Mouse (Mus musculus) liver, embryonic 12.5 days (tissue): ENCODE measurements at regions not wholly inside any gene's neighbourhood (a gene's known extent, or its start where the extent isn't known, plus 50 kb on each side); places are given as distances from the start of the nearest gene placed in this dataset.
A peak's percentile ranks its signal among the peaks of the same experiment; 100 is the strongest.

Source experiments
- ATAC-seq: fragments of 200-750 bp; cut with Nextera tagmentation; 2 replicates; pipeline ENCODE4 v1.8.0; 2017; ENCODE audit warnings: moderate number of reproducible peaks, mild to moderate bottlenecking, moderate library complexity
- H3K27ac ChIP-seq: fragments of 300-500 bp; sonication (generic); 2 replicates; pipeline ENCODE4 v1.5.1; 2016; ENCODE audit warnings: mild to moderate bottlenecking
- H3K27me3 ChIP-seq: fragments of 300-500 bp; sonication (generic); replicated peaks from 2 replicates; pipeline ENCODE4 v1.6.1; 2016; ENCODE audit warnings: mild to moderate bottlenecking, moderate library complexity
- H3K36me3 ChIP-seq: fragments of 300-500 bp; sonication (generic); 2 replicates; pipeline ENCODE4 v1.6.1; 2016; ENCODE audit warnings: mild to moderate bottlenecking, moderate library complexity
- H3K4me1 ChIP-seq: fragments of 300-500 bp; sonication (generic); 2 replicates; pipeline ENCODE4 v1.6.1; 2016
- H3K4me2 ChIP-seq: fragments of 300-500 bp; sonication (generic); 2 replicates; pipeline ENCODE4 v1.6.1; 2016; ENCODE audit warnings: mild to moderate bottlenecking, moderate library complexity
- H3K4me3 ChIP-seq: fragments of 300-500 bp; sonication (generic); 2 replicates; pipeline ENCODE4 v1.5.1; 2016; ENCODE audit warnings: mild to moderate bottlenecking, moderate library complexity
- H3K9ac ChIP-seq: fragments of 300-500 bp; sonication (generic); 2 replicates; pipeline ENCODE4 v1.6.1; 2016; ENCODE audit warnings: mild to moderate bottlenecking, moderate library complexity
- H3K9me3 ChIP-seq: fragments of 300-500 bp; sonication (generic); replicated peaks from 2 replicates; pipeline ENCODE4 v1.6.1; 2016; ENCODE audit warnings: mild to moderate bottlenecking, moderate library complexity
- WGBS: fragments of 180-500 bp; shearing (Covaris S2); methylation state at CpG from one replicate; pipeline ENCODE4 v1.1.7; 2016; ENCODE audit not compliant: insufficient replicate concordance; 5-methylcytosine and 5-hydroxymethylcytosine counted together

- Histone ChIP-seq H3K4me3 (no peak overlapping the region), H3K27ac (no peak overlapping the region), H3K4me2 (no peak overlapping the region), H3K36me3 (no peaks in the 10 kb centered on the region), H3K4me1 (no peaks in the 10 kb centered on the region), H3K27me3 (no peaks in the 10 kb centered on the region), H3K9ac (no peak overlapping the region), H3K9me3 (no peaks in the 10 kb centered on the region)
- 65% methylated on average over 10 of the region's 10 CpGs for WGBS
- no peak for ATAC-seq
These were observed 565.2 kb upstream of the Adam5 start for GRCm38 (mm10) chr8:25389371-25389855.

- Histone ChIP-seq H3K27ac (no peak overlapping the region), H3K4me1 (no peaks in the 10 kb centered on the region), H3K4me2 (no peak overlapping the region), H3K36me3 (no peaks in the 10 kb centered on the region), H3K4me3 (no peak overlapping the region), H3K9ac (no peak overlapping the region), H3K27me3 (no peaks in the 10 kb centered on the region), H3K9me3 (no peaks in the 10 kb centered on the region)
- ATAC-seq, result no peak
- WGBS, result 61% methylated on average over 9 of the region's 9 CpGs
These were observed 564.6 kb upstream of the Adam5 start for GRCm38 (mm10) chr8:25388811-25389210.

GRCm38 (mm10) chr8:25385186-25385585 is 561.0 kb upstream of the Adam5 start:
- Histone ChIP-seq H3K4me1 (no peaks in the 10 kb centered on the region), H3K36me3 (no peaks in the 10 kb centered on the region), H3K4me3 (no peak overlapping the region), H3K27ac (no peak overlapping the region), H3K27me3 (no peaks in the 10 kb centered on the region), H3K4me2 (no peak overlapping the region), H3K9me3 (no peaks in the 10 kb centered on the region), H3K9ac (no peak overlapping the region)
- 54% methylated on average over 5 of the region's 5 CpGs for WGBS
- ATAC-seq, result no peak

GRCm38 (mm10) chr8:25384591-25384990 is 560.4 kb upstream of the Adam5 start:
- no peak overlapping the region for H3K9ac ChIP-seq
- no peaks in the 10 kb centered on the region for H3K4me1 ChIP-seq
- H3K27ac ChIP-seq, result no peak overlapping the region
- 64% methylated on average over 2 of the region's 2 CpGs for WGBS
- H3K9me3 ChIP-seq, result no peaks in the 10 kb centered on the region
- H3K4me3 ChIP-seq, result no peak overlapping the region
- ATAC-seq, result no peak
- no peak overlapping the region for H3K4me2 ChIP-seq
- H3K27me3 ChIP-seq, result no peaks in the 10 kb centered on the region
- H3K36me3 ChIP-seq, result no peaks in the 10 kb centered on the region

GRCm38 (mm10) chr8:25373276-25373675 is 549.1 kb upstream of the Adam5 start:
- H3K36me3 ChIP-seq, result no peaks in the 10 kb centered on the region
- ATAC-seq, result no peak
- no peaks in the 10 kb centered on the region for H3K4me1 ChIP-seq
- H3K9me3 ChIP-seq, result no peaks in the 10 kb centered on the region
- no peak overlapping the region for H3K4me2 ChIP-seq
- 66% methylated on average over 8 of the region's 8 CpGs for WGBS
- no peak overlapping the region for H3K9ac ChIP-seq
- no peak overlapping the region for H3K27ac ChIP-seq
- H3K27me3 ChIP-seq, result peaks cover 6% of the 10 kb centered on the region; the same call in 1 of the 2 replicates
- H3K4me3 ChIP-seq, result no peak overlapping the region

GRCm38 (mm10) chr8:25370947-25371346 is 546.8 kb upstream of the Adam5 start:
- Histone ChIP-seq H3K36me3 (no peaks in the 10 kb centered on the region), H3K27me3 (peaks cover 9% of the 10 kb centered on the region; the same call in 1 of the 2 replicates), H3K9ac (no peak overlapping the region), H3K4me1 (no peaks in the 10 kb centered on the region), H3K4me2 (no peak overlapping the region), H3K27ac (no peak overlapping the region), H3K9me3 (no peaks in the 10 kb centered on the region), H3K4me3 (no peak overlapping the region)
- 28% methylated on average over 11 of the region's 11 CpGs for WGBS
- ATAC-seq, result no peak

- no peak overlapping the region for H3K4me3 ChIP-seq
- no peak overlapping the region for H3K9ac ChIP-seq
- H3K36me3 ChIP-seq, result no peaks in the 10 kb centered on the region
- no peak overlapping the region for H3K27ac ChIP-seq
- H3K4me1 ChIP-seq, result no peaks in the 10 kb centered on the region
- no peak for ATAC-seq
- no peaks in the 10 kb centered on the region for H3K9me3 ChIP-seq
- H3K27me3 ChIP-seq, result peaks cover 9% of the 10 kb centered on the region; the same call in 1 of the 2 replicates
- 65% methylated on average over 2 of the region's 2 CpGs for WGBS
- H3K4me2 ChIP-seq, result no peak overlapping the region
These were observed 545.2 kb upstream of the Adam5 start for GRCm38 (mm10) chr8:25369331-25369730.

GRCm38 (mm10) chr8:25368561-25369091 is 544.5 kb upstream of the Adam5 start:
- H3K4me3 ChIP-seq, result no peak overlapping the region

GRCm38 (mm10) chr8:25367806-25368549 is 543.8 kb upstream of the Adam5 start:
- Histone ChIP-seq H3K9ac (no peak overlapping the region), H3K4me1 (no peaks in the 10 kb centered on the region), H3K27ac (no peak overlapping the region), H3K4me2 (no peak overlapping the region; the same call in 1 of the 2 replicates), H3K9me3 (no peaks in the 10 kb centered on the region), H3K4me3 (no peak overlapping the region), H3K27me3 (peaks cover 9% of the 10 kb centered on the region; the same call in 1 of the 2 replicates), H3K36me3 (no peaks in the 10 kb centered on the region)
- 54% methylated on average over 15 of the region's 15 CpGs for WGBS
- no peak for ATAC-seq

More at GRCm38 (mm10) chr8:25368561-25369091, 544.5 kb upstream of the Adam5 start:
- Histone ChIP-seq H3K27ac (no peak overlapping the region), H3K36me3 (no peaks in the 10 kb centered on the region), H3K4me2 (peak overlapping the region; percentile 42), H3K9me3 (no peaks in the 10 kb centered on the region), H3K9ac (no peak overlapping the region), H3K27me3 (peaks cover 9% of the 10 kb centered on the region; the same call in 1 of the 2 replicates), H3K4me1 (no peaks in the 10 kb centered on the region)
- no peak for ATAC-seq
- 16% methylated on average over 11 of the region's 11 CpGs for WGBS

GRCm38 (mm10) chr8:25366181-25366580 is 542.0 kb upstream of the Adam5 start:
- 51% methylated on average over 3 of the region's 3 CpGs for WGBS
- H3K9me3 ChIP-seq, result no peaks in the 10 kb centered on the region

GRCm38 (mm10) chr8:25362656-25363055 is 538.5 kb upstream of the Adam5 start:
- 13% methylated on average over 9 of the region's 9 CpGs for WGBS
- H3K4me2 ChIP-seq, result no peak overlapping the region
- H3K27me3 ChIP-seq, result no peaks in the 10 kb centered on the region
- no peak overlapping the region for H3K9ac ChIP-seq
- ATAC-seq, result no peak
- H3K36me3 ChIP-seq, result no peaks in the 10 kb centered on the region
- H3K4me3 ChIP-seq, result no peak overlapping the region
- H3K4me1 ChIP-seq, result peaks cover 4% of the 10 kb centered on the region; the same call in 1 of the 2 replicates
- H3K27ac ChIP-seq, result no peak overlapping the region
- no peaks in the 10 kb centered on the region for H3K9me3 ChIP-seq

More at GRCm38 (mm10) chr8:25366181-25366580, 542.0 kb upstream of the Adam5 start:
- no peak overlapping the region for H3K9ac ChIP-seq
- H3K27me3 ChIP-seq, result peaks cover 9% of the 10 kb centered on the region; the same call in 1 of the 2 replicates
- H3K4me3 ChIP-seq, result no peak overlapping the region
- peaks cover 4% of the 10 kb centered on the region; the same call in 1 of the 2 replicates for H3K4me1 ChIP-seq
- ATAC-seq, result no peak
- H3K36me3 ChIP-seq, result no peaks in the 10 kb centered on the region
- no peak overlapping the region for H3K4me2 ChIP-seq
- H3K27ac ChIP-seq, result no peak overlapping the region

GRCm38 (mm10) chr8:25362146-25362545 is 538.0 kb upstream of the Adam5 start:
- H3K36me3 ChIP-seq, result no peaks in the 10 kb centered on the region
- no peak overlapping the region for H3K9ac ChIP-seq
- no peaks in the 10 kb centered on the region for H3K27me3 ChIP-seq
- no peak overlapping the region for H3K4me3 ChIP-seq
- H3K9me3 ChIP-seq, result no peaks in the 10 kb centered on the region
- 48% methylated on average over 4 of the region's 4 CpGs for WGBS
- no peak overlapping the region for H3K4me2 ChIP-seq
- no peak for ATAC-seq
- peaks cover 4% of the 10 kb centered on the region; the same call in 1 of the 2 replicates for H3K4me1 ChIP-seq
- H3K27ac ChIP-seq, result no peak overlapping the region
